Mouse (Mus musculus): ENCODE results near the gene Btaf1. TPM values are rescaled to one million over a fixed set of nuclear protein-coding genes. Genes with fewer than 3 reads are reported as not detected.

Btaf1 gene
- polyA plus RNA-seq, 1 experiment from 2014 or later = 20.9 TPM

GRCm38 (mm10) chr19:37044431-37044830, 118.6 kb downstream of the Btaf1 start:
- H3K27ac ChIP-seq = no peak overlapping the region
- no peak overlapping the region for H3K9ac ChIP-seq
- ATAC-seq (ENCODE audit: low FRiP score) = no peak
- no peaks in the 10 kb centered on the region for H3K27me3 ChIP-seq
- H3K4me3 ChIP-seq (replicated peaks) = no peak overlapping the region
- WGBS = 88% methylated on average over 10 of the region's 10 CpGs
- no peak overlapping the region for H3K4me2 ChIP-seq
- H3K9me3 ChIP-seq = no peaks in the 10 kb centered on the region
- H3K4me1 ChIP-seq = no peaks in the 10 kb centered on the region
- no peaks in the 10 kb centered on the region for H3K36me3 ChIP-seq (replicated peaks)

- Histone ChIP-seq H3K9ac (no peak overlapping the region), H3K4me1 (no peaks in the 10 kb centered on the region), H3K9me3 (no peaks in the 10 kb centered on the region), H3K27me3 (no peaks in the 10 kb centered on the region), H3K4me3 (replicated peaks) (no peak overlapping the region), H3K27ac (no peak overlapping the region), H3K4me2 (no peak overlapping the region), H3K36me3 (replicated peaks) (no peaks in the 10 kb centered on the region)
- ATAC-seq (ENCODE audit: low FRiP score) = no peak
- 92% methylated on average over 6 of the region's 6 CpGs for WGBS
Observed at GRCm38 (mm10) chr19:37048507-37048906, 122.6 kb downstream of the Btaf1 start.

GRCm38 (mm10) chr19:37050643-37051345, 124.9 kb downstream of the Btaf1 start:
- Histone ChIP-seq H3K4me1 (no peaks in the 10 kb centered on the region), H3K9me3 (no peaks in the 10 kb centered on the region), H3K4me2 (no peak overlapping the region), H3K4me3 (replicated peaks) (no peak overlapping the region), H3K27me3 (no peaks in the 10 kb centered on the region), H3K27ac (no peak overlapping the region), H3K9ac (no peak overlapping the region), H3K36me3 (replicated peaks) (no peaks in the 10 kb centered on the region)
- WGBS = 78% methylated on average over 4 of the region's 4 CpGs
- ATAC-seq (ENCODE audit: low FRiP score) = peak; percentile 51; the same call in 1 of the 2 replicates

GRCm38 (mm10) chr19:37055976-37056556, 130.2 kb downstream of the Btaf1 start:
- Histone ChIP-seq H3K27me3 (no peaks in the 10 kb centered on the region), H3K4me1 (no peaks in the 10 kb centered on the region), H3K36me3 (replicated peaks) (no peaks in the 10 kb centered on the region), H3K9ac (no peak overlapping the region), H3K4me2 (no peak overlapping the region), H3K4me3 (replicated peaks) (no peak overlapping the region), H3K9me3 (no peaks in the 10 kb centered on the region), H3K27ac (no peak overlapping the region)
- no peak for ATAC-seq (ENCODE audit: low FRiP score)
- WGBS = 82% methylated on average over 4 of the region's 4 CpGs

- Histone ChIP-seq H3K9ac (no peak overlapping the region), H3K4me3 (replicated peaks) (no peak overlapping the region), H3K27ac (no peak overlapping the region), H3K4me1 (no peaks in the 10 kb centered on the region), H3K4me2 (no peak overlapping the region), H3K36me3 (replicated peaks) (no peaks in the 10 kb centered on the region), H3K27me3 (no peaks in the 10 kb centered on the region), H3K9me3 (no peaks in the 10 kb centered on the region)
- 72% methylated on average over 8 of the region's 8 CpGs for WGBS
- ATAC-seq (ENCODE audit: low FRiP score) = no peak
Observed at GRCm38 (mm10) chr19:37057161-37057905, 131.5 kb downstream of the Btaf1 start.

- Histone ChIP-seq H3K9me3 (no peaks in the 10 kb centered on the region), H3K4me2 (no peak overlapping the region), H3K27ac (no peak overlapping the region), H3K36me3 (replicated peaks) (no peaks in the 10 kb centered on the region), H3K9ac (no peak overlapping the region), H3K27me3 (no peaks in the 10 kb centered on the region), H3K4me1 (no peaks in the 10 kb centered on the region), H3K4me3 (replicated peaks) (no peak overlapping the region)
- no peak for ATAC-seq (ENCODE audit: low FRiP score)
- WGBS = 78% methylated on average over 2 of the region's 2 CpGs
Observed at GRCm38 (mm10) chr19:37059623-37060022, 133.7 kb downstream of the Btaf1 start.

- Histone ChIP-seq H3K4me2 (no peak overlapping the region), H3K4me3 (replicated peaks) (no peak overlapping the region), H3K27ac (no peak overlapping the region), H3K9me3 (no peaks in the 10 kb centered on the region), H3K4me1 (no peaks in the 10 kb centered on the region), H3K36me3 (replicated peaks) (no peaks in the 10 kb centered on the region), H3K9ac (no peak overlapping the region), H3K27me3 (no peaks in the 10 kb centered on the region)
- ATAC-seq (ENCODE audit: low FRiP score) = no peak
- 91% methylated on average over 4 of the region's 4 CpGs for WGBS
Observed at GRCm38 (mm10) chr19:37060078-37060477, 134.2 kb downstream of the Btaf1 start.

Other genes starting within 250 kb of the Btaf1 start
- gene Ppp1r3c, start 189.4 kb upstream of the Btaf1 start, polyA plus RNA-seq (2016; fragmentation: Nextera tagmentation; extraction: Ambion mirVana) = 2.4 and 2.5 TPM in 2 replicates
- gene Tnks2, start 91.8 kb upstream of the Btaf1 start, polyA plus RNA-seq (2016; fragmentation: Nextera tagmentation; extraction: Ambion mirVana) = 76.3 and 78.2 TPM in 2 replicates
- 34.2 and 40.5 TPM in 2 replicates for gene Fgfbp3, start 6.5 kb upstream of the Btaf1 start, polyA plus RNA-seq (2016; fragmentation: Nextera tagmentation; extraction: Ambion mirVana)